ENCODE assay signal across 8 mouse cellular contexts in genomic region chr5:88720116-88721002, GRCm38 (mm10). TPM values are rescaled to one million over a fixed set of nuclear protein-coding genes. Genes with fewer than 3 reads are reported as not detected.
DNase-seq lines count a peak whose midpoint lies in the region; ATAC-seq and TF ChIP-seq lines count a peak whose summit lies in the region.

TSS of gene Mob1b (plus strand) at chr5:88720855.

- H3K4me2 ChIP-seq in heart, embryonic 15.5 days: peak within 1 kb of the TSS; percentile 81
- H3K4me2 ChIP-seq in liver, embryonic 14.5 days (ENCODE audit: low read depth): peak within 1 kb of the TSS; percentile 94
- peak within 1 kb of the TSS; percentile 96 for H3K4me2 ChIP-seq in neural tube, embryonic 11.5 days (ENCODE audit: low read depth)
- H3K4me2 ChIP-seq in stomach, postnatal 0 days (replicated peaks; ENCODE audit: low read depth): peak within 1 kb of the TSS; percentile 91

- TF ChIP-seq EP300 in liver, embryonic 14.5 days (IDR thresholded peaks at IDR 0.05; ENCODE audit: low read depth): peak; percentile 71
- TF ChIP-seq EP300 in stomach, postnatal 0 days (optimal IDR thresholded peaks at IDR 0.05): peak; percentile 96

- peak; percentile 87 for ATAC-seq in CD4-positive, CD25-positive, alpha-beta regulatory T cell, adult 4 months
- peak; percentile 91 for ATAC-seq in heart, embryonic 15.5 days (replicated peaks; ENCODE audit: insufficient number of reproducible peaks, insufficient read depth, low FRiP score, low read depth)
- peak; percentile 84 for ATAC-seq in liver, embryonic 14.5 days (ENCODE audit: insufficient read depth)
- peak; percentile 97 for ATAC-seq in neural tube, embryonic 11.5 days (ENCODE audit: insufficient read depth, low FRiP score, low TSS enrichment)
- ATAC-seq in stomach, postnatal 0 days (ENCODE audit: low FRiP score, low TSS enrichment): peak; percentile 98

- H3K9ac ChIP-seq in heart, embryonic 15.5 days: peak within 1 kb of the TSS; percentile 99
- peak within 1 kb of the TSS; percentile 99 for H3K9ac ChIP-seq in liver, embryonic 14.5 days (replicated peaks)
- H3K9ac ChIP-seq in neural tube, embryonic 11.5 days (ENCODE audit: low read length): peak within 1 kb of the TSS; percentile 96
- H3K9ac ChIP-seq in stomach, postnatal 0 days (ENCODE audit: low read length): peak within 1 kb of the TSS; percentile 98

- peak; percentile 92 for DNase-seq in c-Kit-negative CD71-positive TER-119-positive erythroid progenitor cells, embryonic 14.5 days (ENCODE audit: low read depth, low spot score)
- peak; percentile 94 for DNase-seq in forebrain, embryonic 10.5 days (ENCODE audit: extremely low spot score, low spot score)
- DNase-seq in kidney, postnatal 25 days: peak; percentile 99
- peak; percentile 87 to 90 (median 87) for DNase-seq in liver, embryonic 14.5 days (ENCODE audit: low read depth in 3 of 3, low spot score in 3 of 3)
- DNase-seq in neural tube, embryonic 11.5 days (ENCODE audit: low spot score): peak; percentile 98
- peak; percentile 98 for DNase-seq in stomach, postnatal 0 days (ENCODE audit: low spot score)

- WGBS in forebrain, embryonic 10.5 days: 1% methylated on average over 54 of the region's 54 CpGs
- under 1% methylated on average over 45 of the region's 54 CpGs for WGBS in heart, embryonic 15.5 days
- WGBS in liver, embryonic 14.5 days (ENCODE audit: insufficient replicate concordance): under 1% methylated on average over 54 of the region's 54 CpGs
- under 1% methylated on average over 52 of the region's 54 CpGs for WGBS in neural tube, embryonic 11.5 days
- WGBS in stomach, postnatal 0 days: under 1% methylated on average over 38 of the region's 54 CpGs

- H3K4me1 ChIP-seq in forebrain, embryonic 10.5 days: peaks cover 29% of the 10 kb centered on the region
- peaks cover 35% of the 10 kb centered on the region for H3K4me1 ChIP-seq in heart, embryonic 15.5 days (replicated peaks)
- H3K4me1 ChIP-seq in liver, embryonic 14.5 days (replicated peaks; ENCODE audit: control insufficient read depth in 2 of 2, insufficient read depth in 2 of 2, low read length in 1 of 2): peaks cover 30 to 33% of the 10 kb centered on the region in 2 experiments
- H3K4me1 ChIP-seq in neural tube, embryonic 11.5 days (ENCODE audit: control insufficient read depth, insufficient read depth, low read length): peaks cover 13% of the 10 kb centered on the region
- H3K4me1 ChIP-seq in stomach, postnatal 0 days (replicated peaks; ENCODE audit: control insufficient read depth, insufficient read depth): no peaks in the 10 kb centered on the region; the same call in 1 of the 2 replicates

- peaks cover 6% of the 10 kb centered on the region; the same call in 1 of the 2 replicates for H3K36me3 ChIP-seq in forebrain, embryonic 10.5 days (replicated peaks)
- H3K36me3 ChIP-seq in heart, embryonic 15.5 days: no peaks in the 10 kb centered on the region
- no peaks in the 10 kb centered on the region; the same call in 1 of the 2 replicates for H3K36me3 ChIP-seq in liver, embryonic 14.5 days (replicated peaks; ENCODE audit: control insufficient read depth, insufficient read depth, low read depth)
- no peaks in the 10 kb centered on the region for H3K36me3 ChIP-seq in neural tube, embryonic 11.5 days (ENCODE audit: control insufficient read depth, insufficient read depth, low read length)
- no peaks in the 10 kb centered on the region for H3K36me3 ChIP-seq in stomach, postnatal 0 days (ENCODE audit: control insufficient read depth, insufficient read depth, low read length)

- TF ChIP-seq CTCF in liver, embryonic 14.5 days (IDR thresholded peaks at IDR 0.05; ENCODE audit: low read depth): no peak
- 0 out of 2 replicates have a peak, but pooled peaks have one; percentile 7 for TF ChIP-seq CTCF in stomach, postnatal 0 days (IDR thresholded peaks at IDR 0.05; ENCODE audit: low read depth)

- peak within 1 kb of the TSS; percentile 95 for H3K4me3 ChIP-seq in forebrain, embryonic 10.5 days
- H3K4me3 ChIP-seq in heart, embryonic 15.5 days: peak within 1 kb of the TSS; percentile 94
- peak within 1 kb of the TSS; percentile 81 to 99 for H3K4me3 ChIP-seq in liver, embryonic 14.5 days (ENCODE audit: insufficient read depth in 1 of 2, low read depth in 2 of 2, low read length in 2 of 2)
- H3K4me3 ChIP-seq in neural tube, embryonic 11.5 days (ENCODE audit: low read depth, low read length): peak within 1 kb of the TSS; percentile 97
- H3K4me3 ChIP-seq in stomach, postnatal 0 days (ENCODE audit: low read depth, low read length): peak within 1 kb of the TSS; percentile 100

- no peaks in the 10 kb centered on the region for H3K9me3 ChIP-seq in forebrain, embryonic 10.5 days
- no peaks in the 10 kb centered on the region for H3K9me3 ChIP-seq in heart, embryonic 15.5 days (replicated peaks)
- H3K9me3 ChIP-seq in liver, embryonic 14.5 days (ENCODE audit: control insufficient read depth, low read length): no peaks in the 10 kb centered on the region
- no peaks in the 10 kb centered on the region for H3K9me3 ChIP-seq in neural tube, embryonic 11.5 days (ENCODE audit: control insufficient read depth, low read length)
- no peaks in the 10 kb centered on the region for H3K9me3 ChIP-seq in stomach, postnatal 0 days (ENCODE audit: control insufficient read depth, low read length)

- H3K27ac ChIP-seq in forebrain, embryonic 10.5 days: peak within 1 kb of the TSS; percentile 96
- peak within 1 kb of the TSS; percentile 96 for H3K27ac ChIP-seq in heart, embryonic 15.5 days
- H3K27ac ChIP-seq in liver, embryonic 14.5 days: peak within 1 kb of the TSS; percentile 91
- H3K27ac ChIP-seq in neural tube, embryonic 11.5 days (ENCODE audit: low read depth, low read length): peak within 1 kb of the TSS; percentile 83
- peak within 1 kb of the TSS; percentile 97 for H3K27ac ChIP-seq in stomach, postnatal 0 days (replicated peaks)

- no peaks in the 10 kb centered on the region for H3K27me3 ChIP-seq in forebrain, embryonic 10.5 days (ENCODE audit: poor library complexity, severe bottlenecking)
- H3K27me3 ChIP-seq in heart, embryonic 15.5 days: no peaks in the 10 kb centered on the region
- no peaks in the 10 kb centered on the region for H3K27me3 ChIP-seq in liver, embryonic 14.5 days (ENCODE audit: control insufficient read depth, insufficient read depth, low read length)
- H3K27me3 ChIP-seq in neural tube, embryonic 11.5 days (ENCODE audit: control insufficient read depth, insufficient read depth, low read length): no peaks in the 10 kb centered on the region
- no peaks in the 10 kb centered on the region for H3K27me3 ChIP-seq in stomach, postnatal 0 days (ENCODE audit: control insufficient read depth, insufficient read depth, low read length)

RNA-seq across cellular contexts. Expression of gene Mob1b, which starts in this region (rescaled TPM):
- 10 to 100 TPM; 10.2 to 10.7 TPM for polyA plus RNA-seq in CD4-positive, CD25-positive, alpha-beta regulatory T cell, adult 4 months (2017; shearing (Covaris generic))
- 14.1 and 14.9 TPM in 2 replicates for polyA plus RNA-seq in forebrain, embryonic 10.5 days (2016; fragmentation: Nextera tagmentation; extraction: Ambion mirVana)
- 15.5 and 15.7 TPM in 2 replicates for polyA plus RNA-seq in heart, embryonic 15.5 days (2015; fragmentation: Nextera tagmentation; extraction: Ambion mirVana)
- 4.6 and 6.6 TPM in 2 replicates for polyA plus RNA-seq in liver, embryonic 14.5 days (2012; rRNA removed)
- 9.4 and 9.6 TPM in 2 replicates for polyA plus RNA-seq in liver, embryonic 14.5 days (2014; fragmentation: Nextera tagmentation; extraction: Ambion mirVana)
- polyA plus RNA-seq in neural tube, embryonic 11.5 days (2014; fragmentation: Nextera tagmentation; extraction: Ambion mirVana): 15.6 and 16.2 TPM in 2 replicates
- polyA plus RNA-seq in stomach, postnatal 0 days (2015; fragmentation: Nextera tagmentation; extraction: Ambion mirVana): 7.9 and 10.1 TPM in 2 replicates

Comparison
In these comparisons a context has a peak if more than half of its experiments do, and no peak if none do; other contexts are left out.
1. Peak in every context shown above with its lines: DNase-seq, ATAC-seq, H3K4me3 ChIP-seq and H3K27ac ChIP-seq.